Comparison of ENCODE assay signal across 11 mouse cellular contexts in the genomic region with DNA sequence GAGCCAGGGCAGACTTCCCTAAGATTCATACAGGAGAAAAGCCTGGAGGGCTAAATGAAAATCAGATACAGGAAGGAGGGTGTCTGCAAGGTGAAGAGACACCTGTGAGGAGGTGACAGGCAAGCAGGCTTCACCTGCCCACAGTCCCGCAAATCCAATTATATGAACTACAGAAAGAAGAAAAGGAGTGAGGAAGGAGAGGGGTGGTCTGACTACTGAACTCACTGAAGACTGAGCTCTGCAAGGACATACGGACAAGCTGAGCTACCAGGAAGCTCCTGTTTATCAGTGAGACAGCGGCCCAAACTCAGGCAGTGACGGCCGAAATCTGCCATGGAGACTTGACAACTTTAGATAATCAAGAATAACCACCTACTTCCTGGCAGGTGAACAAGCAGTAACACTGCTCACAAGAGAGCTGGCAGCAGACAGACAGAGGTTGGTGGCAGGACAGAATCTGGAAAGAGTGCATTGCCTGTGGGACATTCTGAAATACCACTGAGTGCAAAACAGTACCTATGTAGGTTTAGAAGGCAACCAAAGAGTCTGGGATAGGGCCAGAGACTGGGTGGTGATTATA. TPM values are rescaled to one million over a fixed set of nuclear protein-coding genes. Genes with fewer than 3 reads are reported as not detected.
DNase-seq lines count a peak whose midpoint lies in the region; ATAC-seq and TF ChIP-seq lines count a peak whose summit lies in the region.
"Had no signal": no experiment of that assay in that cellular context is flagged by ENCODE, and none has a peak within 500 bp of the region (broad histone marks: within the 10 kb centered on the region; RNA-seq: fewer than 3 reads in every experiment).

No protein-coding gene starts in this region.

- peak overlapping the region; percentile 25; the same call in 1 of the 2 replicates for H3K27ac ChIP-seq in gastrocnemius, adult 2 months
- H3K27ac ChIP-seq in forebrain, embryonic 15.5 days (replicated peaks) = peak overlapping the region; percentile 1
- no peak overlapping the region for H3K27ac ChIP-seq in hindbrain, embryonic 16.5 days (ENCODE audit: low read depth, low read length)
- H3K27ac ChIP-seq in midbrain, embryonic 15.5 days = no peak overlapping the region

- peaks cover 70% of the 10 kb centered on the region for H3K4me1 ChIP-seq in forebrain, embryonic 15.5 days
- peaks cover 52% of the 10 kb centered on the region for H3K4me1 ChIP-seq in hindbrain, embryonic 16.5 days (ENCODE audit: control insufficient read depth, insufficient read depth, low read depth, low read length)
- H3K4me1 ChIP-seq in midbrain, embryonic 15.5 days = peaks cover 53% of the 10 kb centered on the region

- no peak for TF ChIP-seq CTCF in gastrocnemius, adult 2 months (IDR thresholded peaks at IDR 0.05)

- WGBS in forebrain, embryonic 15.5 days = 66% methylated on average over 5 of the region's 5 CpGs
- 65% methylated on average over 5 of the region's 5 CpGs for WGBS in hindbrain, embryonic 16.5 days
- WGBS in midbrain, embryonic 15.5 days = 77% methylated on average over 5 of the region's 5 CpGs

- no peak overlapping the region for H3K9ac ChIP-seq in forebrain, embryonic 15.5 days (replicated peaks)
- no peak overlapping the region for H3K9ac ChIP-seq in hindbrain, embryonic 16.5 days (ENCODE audit: low read depth, low read length)
- H3K9ac ChIP-seq in midbrain, embryonic 15.5 days = peak overlapping the region; percentile 1

- H3K4me2 ChIP-seq in forebrain, embryonic 15.5 days (replicated peaks) = peak overlapping the region; percentile 43
- H3K4me2 ChIP-seq in hindbrain, embryonic 16.5 days (ENCODE audit: low read length) = peak overlapping the region; percentile 16
- peak overlapping the region; percentile 40 for H3K4me2 ChIP-seq in midbrain, embryonic 15.5 days

- no peak for ATAC-seq in forebrain, embryonic 15.5 days (replicated peaks)
- no peak for ATAC-seq in hindbrain, embryonic 16.5 days
- no peak for ATAC-seq in midbrain, embryonic 15.5 days (replicated peaks)
- ATAC-seq: lung, postnatal 0 days had no signal

- intact Hi-C loops in gastrocnemius, adult 2 months (cut with DNase I) = no loop called here

- no peaks in the 10 kb centered on the region for H3K9me3 ChIP-seq in forebrain, embryonic 15.5 days
- H3K9me3 ChIP-seq in hindbrain, embryonic 16.5 days (ENCODE audit: control insufficient read depth, low read length) = no peaks in the 10 kb centered on the region
- H3K9me3 ChIP-seq in midbrain, embryonic 15.5 days = no peaks in the 10 kb centered on the region

- no peak for DNase-seq in gastrocnemius, adult 2 months
- no peak for DNase-seq in gastrocnemius, postnatal 25 days
- no peak for DNase-seq in kidney, adult 9 months
- no peak for DNase-seq in urinary bladder, postnatal 10 days (ENCODE audit: low spot score)
- DNase-seq in B cell, adult 2 months = no peak
- DNase-seq: retina, postnatal 1 day had no signal

- H3K36me3 ChIP-seq in forebrain, embryonic 15.5 days = no peaks in the 10 kb centered on the region
- H3K36me3 ChIP-seq in hindbrain, embryonic 16.5 days (ENCODE audit: control insufficient read depth, insufficient read depth, low read length) = no peaks in the 10 kb centered on the region
- H3K36me3 ChIP-seq in midbrain, embryonic 15.5 days (replicated peaks) = no peaks in the 10 kb centered on the region

- H3K27me3 ChIP-seq in forebrain, embryonic 15.5 days = no peaks in the 10 kb centered on the region
- H3K27me3 ChIP-seq in hindbrain, embryonic 16.5 days (replicated peaks; ENCODE audit: control insufficient read depth, insufficient read depth, low read length) = no peaks in the 10 kb centered on the region
- H3K27me3 ChIP-seq in midbrain, embryonic 15.5 days (replicated peaks) = no peaks in the 10 kb centered on the region
- H3K27me3 ChIP-seq: CH12.LX had no signal

- H3K4me3 ChIP-seq in gastrocnemius, adult 2 months = peak overlapping the region; percentile 5; the same call in 1 of the 2 replicates
- peak overlapping the region; percentile 3; the same call in 1 of the 2 replicates for H3K4me3 ChIP-seq in forebrain, embryonic 15.5 days
- no peak overlapping the region for H3K4me3 ChIP-seq in hindbrain, embryonic 16.5 days (ENCODE audit: low read length)
- H3K4me3 ChIP-seq in midbrain, embryonic 15.5 days = peak overlapping the region; percentile 13; the same call in 1 of the 2 replicates

RNA-seq across cellular contexts. Expression of gene Arhgap21, which starts 5.4 kb away (rescaled TPM):
- total RNA-seq in gastrocnemius, adult 2 months (2021) = 10 to 100 TPM; 32.4 to 35.6 TPM
- 10 to 100 TPM; 24.1 to 30.2 TPM for total RNA-seq in gastrocnemius, postnatal 25 days (2021)
- 41.5 and 42.3 TPM in 2 replicates for polyA plus RNA-seq in forebrain, embryonic 15.5 days (2015; fragmentation: Nextera tagmentation; extraction: Ambion mirVana)
- 24.7 and 30.3 TPM in 2 replicates for polyA plus RNA-seq in hindbrain, embryonic 16.5 days (2015; fragmentation: Nextera tagmentation; extraction: Ambion mirVana)
- polyA plus RNA-seq in midbrain, embryonic 15.5 days (2015; fragmentation: Nextera tagmentation; extraction: Ambion mirVana) = 46.6 and 48.5 TPM in 2 replicates

Comparison
In these comparisons a context has a peak if more than half of its experiments do, and no peak if none do; other contexts are left out.
1. H3K27ac ChIP-seq: peak in gastrocnemius, adult 2 months (single experiment) and forebrain, embryonic 15.5 days (single experiment); none in hindbrain, embryonic 16.5 days (single experiment) and midbrain, embryonic 15.5 days (single experiment).
2. Peak in every context shown above with its lines, with median percentiles within 50 percentile points of each other: H3K4me2 ChIP-seq.